Mouse (Mus musculus) kidney, adult 18-20 months (tissue): ENCODE data around the gene Chrm1.

Experiments
- DNase-seq: peaks from one replicate; pipeline ENCODE4 v3.0.0; 2021

Gene Chrm1

GRCm38 (mm10) chr19:8691871-8692539 lies 28.4 kb downstream of the Chrm1 start:
- no peak for DNase-seq

- no peak for DNase-seq
Observed at GRCm38 (mm10) chr19:8692740-8693139, 29.2 kb downstream of the Chrm1 start.

GRCm38 (mm10) chr19:8695330-8695729 lies 31.7 kb downstream of the Chrm1 start:
- DNase-seq = peak; percentile 75

DNA sequence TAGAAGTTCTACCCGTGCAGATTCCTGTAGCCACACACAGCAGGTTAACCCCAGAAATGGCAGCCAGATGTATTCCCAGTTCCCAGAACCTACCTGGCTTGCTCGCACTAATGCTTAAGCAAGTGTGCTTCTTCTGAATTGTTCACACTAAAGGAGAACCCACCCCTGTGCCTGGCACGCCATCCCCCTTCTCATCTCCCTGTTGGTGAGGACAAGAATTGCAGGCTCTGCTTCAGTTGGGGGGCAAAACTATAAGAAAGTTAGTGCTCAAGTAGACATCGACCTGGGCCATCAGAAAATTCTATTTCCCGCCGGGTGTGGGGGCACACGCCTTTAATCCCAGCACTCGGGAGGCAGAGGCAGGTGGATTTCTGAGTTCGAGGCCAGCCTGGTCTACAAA lies 36.1 kb downstream of the Chrm1 start:
- no peak for DNase-seq

- peak; percentile 51 for DNase-seq
Observed at GRCm38 (mm10) chr19:8702458-8702857, 38.9 kb downstream of the Chrm1 start.

DNA sequence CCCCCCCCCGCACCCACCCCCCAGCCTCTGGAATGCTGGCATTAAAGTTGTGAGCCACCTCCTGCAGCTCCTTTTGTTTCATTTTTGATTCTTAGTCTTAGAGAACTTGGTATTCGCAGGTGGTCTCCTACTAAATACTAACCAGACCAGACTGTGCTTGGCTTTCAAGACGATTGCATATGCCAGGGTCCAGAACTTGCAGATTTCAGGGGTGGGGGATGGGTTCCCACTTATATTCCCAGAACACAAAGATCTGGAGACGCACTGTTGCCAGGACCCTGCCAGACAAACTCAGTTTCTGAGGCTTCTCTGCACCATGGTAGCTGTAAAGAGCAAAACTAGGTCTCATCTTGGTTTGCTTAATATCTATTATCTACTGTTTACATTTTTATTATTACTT lies 40.0 kb downstream of the Chrm1 start:
- no peak for DNase-seq

DNA sequence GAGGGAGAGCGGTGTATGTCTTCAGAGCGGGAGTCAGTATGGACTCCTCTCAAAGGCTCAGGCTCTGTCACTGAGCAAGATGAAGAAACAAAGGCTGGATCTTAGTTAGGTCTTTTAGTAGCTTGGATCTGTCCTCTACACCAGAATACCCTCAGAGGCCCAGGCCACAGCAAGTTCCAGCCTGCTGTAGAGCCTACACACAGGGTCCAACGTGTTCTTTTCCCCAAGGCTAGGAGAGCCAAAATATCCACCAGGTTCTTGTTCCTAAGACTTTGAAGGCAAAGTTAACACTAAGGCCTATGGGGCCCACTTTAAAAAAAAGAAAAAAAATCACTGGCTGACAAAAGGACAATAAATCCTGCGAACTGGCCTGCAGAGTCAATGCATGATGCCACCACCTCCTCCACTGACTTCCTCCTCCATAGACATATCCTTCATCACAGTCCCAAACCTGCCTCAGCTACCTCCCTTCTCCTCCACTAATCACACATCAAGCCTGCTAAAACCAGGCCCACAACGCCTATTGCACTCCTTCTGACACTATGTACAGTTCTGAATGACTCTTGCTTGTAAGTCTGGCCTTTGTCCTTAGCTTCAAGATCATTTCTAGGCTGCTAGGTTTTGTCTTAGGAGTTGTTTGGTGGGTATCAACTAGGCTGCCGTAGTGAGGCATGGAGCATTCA lies 41.6 kb downstream of the Chrm1 start:
- DNase-seq = no peak

- no peak for DNase-seq
Observed at GRCm38 (mm10) chr19:8706132-8706667, 42.6 kb downstream of the Chrm1 start.

GRCm38 (mm10) chr19:8706930-8707329 lies 43.3 kb downstream of the Chrm1 start:
- DNase-seq = no peak

- DNase-seq = no peak
Observed at GRCm38 (mm10) chr19:8708954-8709353, 45.4 kb downstream of the Chrm1 start.

DNA sequence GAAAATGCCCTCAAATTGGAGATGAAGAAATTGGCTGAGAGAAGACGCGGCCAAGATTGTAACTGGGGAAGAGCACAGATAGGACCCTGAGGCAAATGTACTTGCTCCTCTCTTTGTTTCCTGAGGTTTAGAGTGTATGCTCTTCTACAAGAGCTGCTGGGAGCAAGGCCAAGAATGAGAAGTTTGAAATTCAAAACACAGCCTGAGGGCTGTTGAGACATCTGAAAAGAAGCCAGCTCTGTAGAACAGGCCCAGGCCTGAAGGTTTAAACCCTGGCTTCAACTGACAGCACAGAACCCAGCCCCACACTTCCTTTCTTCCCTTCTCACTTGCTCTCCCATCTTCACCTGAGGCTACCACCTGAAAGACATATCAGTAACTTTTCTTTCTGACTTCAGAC lies 46.5 kb downstream of the Chrm1 start:
- no peak for DNase-seq

- DNase-seq = no peak
Observed at GRCm38 (mm10) chr19:8711506-8711905, 47.9 kb downstream of the Chrm1 start.

DNA sequence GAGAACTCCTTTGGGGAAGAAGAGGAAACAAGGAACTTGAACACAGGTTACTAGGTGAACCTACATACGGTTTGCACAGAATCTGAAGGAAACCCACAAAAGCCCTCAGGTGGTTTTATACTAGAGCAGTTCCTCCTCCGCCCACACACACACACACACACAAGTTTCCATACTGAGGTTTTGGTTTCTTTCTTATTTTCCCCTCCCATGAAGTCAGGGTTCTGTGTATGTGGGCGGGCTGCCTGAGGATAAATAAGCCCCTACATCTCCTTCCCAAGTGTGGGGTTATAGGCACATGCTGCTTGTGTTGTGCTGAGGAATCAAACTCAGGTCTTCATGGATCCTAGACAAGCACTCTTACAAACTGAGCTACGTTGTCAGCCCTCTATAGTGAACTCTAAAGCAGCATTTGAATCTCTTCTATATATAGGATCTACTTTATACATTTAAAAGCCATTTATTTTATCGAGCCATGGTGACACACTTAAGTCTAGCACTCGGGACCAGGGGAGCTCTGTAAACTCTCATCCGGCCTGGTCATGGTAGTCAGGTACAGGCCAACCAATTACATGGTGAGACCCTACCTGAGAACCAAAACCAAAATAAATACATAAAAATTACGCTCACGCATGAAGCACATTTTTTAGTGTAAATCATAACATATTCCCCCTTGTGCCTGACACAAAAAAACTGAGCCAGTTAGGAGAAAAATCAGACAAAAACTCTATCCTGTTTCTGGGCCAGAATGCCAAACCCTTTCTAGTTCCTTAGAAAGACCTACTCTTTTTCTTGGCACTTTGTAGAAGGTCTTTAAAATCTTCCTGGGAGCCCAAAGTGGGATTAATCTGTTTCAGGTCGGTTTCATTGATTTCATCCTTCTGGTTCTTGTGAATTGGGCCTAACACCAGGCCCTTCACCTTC lies 48.6 kb downstream of the Chrm1 start:
- no peak for DNase-seq

DNA sequence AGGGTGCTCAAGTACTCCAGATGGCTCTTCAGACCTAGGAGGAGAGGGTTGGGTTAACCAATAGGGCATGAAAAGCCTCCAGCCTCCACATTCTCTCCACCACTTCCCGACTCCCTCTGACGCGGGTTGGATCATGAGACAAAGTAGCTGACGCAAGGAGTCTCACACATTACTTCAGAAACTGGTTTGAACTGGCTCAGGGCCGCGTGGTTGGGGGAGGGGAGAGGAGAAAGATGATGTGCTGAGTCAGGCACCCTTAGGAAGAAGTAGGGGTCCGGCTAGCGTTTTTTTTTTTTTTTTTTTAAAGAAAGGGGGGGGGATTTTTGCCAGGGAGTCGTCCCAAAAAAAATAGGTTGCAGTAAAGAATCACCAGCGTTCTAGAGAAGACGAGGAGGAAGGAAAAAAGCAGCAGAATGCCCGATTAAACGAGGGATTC lies 49.3 kb downstream of the Chrm1 start:
- peak; percentile 76 for DNase-seq

DNA sequence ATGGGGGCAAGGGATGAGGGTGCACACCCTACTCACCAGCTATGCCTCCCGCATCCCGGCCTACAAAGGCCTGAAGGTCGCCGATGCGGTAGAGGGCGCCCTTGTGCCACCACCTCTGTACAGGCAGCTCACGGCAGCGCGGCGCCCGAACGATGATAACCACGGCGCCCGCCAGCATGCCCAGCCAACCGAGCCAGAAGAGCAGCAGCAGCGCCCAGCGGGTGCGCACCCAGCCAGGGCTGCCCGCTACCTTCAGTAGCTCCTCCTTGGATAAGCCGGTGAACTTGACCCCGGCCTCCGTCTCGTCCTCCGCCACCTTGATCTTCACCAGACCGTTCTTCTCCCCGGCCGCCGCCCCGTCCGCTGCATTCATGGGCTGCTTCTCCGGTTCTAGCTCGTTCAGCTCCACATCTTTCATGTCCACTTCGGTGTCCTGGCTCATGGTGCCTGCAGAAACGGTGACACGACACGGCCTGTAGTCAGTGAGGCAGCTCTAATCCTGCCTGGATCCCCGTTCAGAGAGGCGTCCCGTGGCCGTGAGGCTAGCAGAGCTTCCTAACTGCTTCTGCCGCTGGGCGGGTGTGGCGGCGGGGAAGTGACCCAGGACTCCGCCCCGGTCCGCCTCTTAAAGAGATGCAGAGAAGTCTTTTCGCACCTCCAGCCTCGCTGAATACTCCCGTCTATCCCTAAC lies 49.9 kb downstream of the Chrm1 start:
- peak; percentile 96 for DNase-seq

DNA sequence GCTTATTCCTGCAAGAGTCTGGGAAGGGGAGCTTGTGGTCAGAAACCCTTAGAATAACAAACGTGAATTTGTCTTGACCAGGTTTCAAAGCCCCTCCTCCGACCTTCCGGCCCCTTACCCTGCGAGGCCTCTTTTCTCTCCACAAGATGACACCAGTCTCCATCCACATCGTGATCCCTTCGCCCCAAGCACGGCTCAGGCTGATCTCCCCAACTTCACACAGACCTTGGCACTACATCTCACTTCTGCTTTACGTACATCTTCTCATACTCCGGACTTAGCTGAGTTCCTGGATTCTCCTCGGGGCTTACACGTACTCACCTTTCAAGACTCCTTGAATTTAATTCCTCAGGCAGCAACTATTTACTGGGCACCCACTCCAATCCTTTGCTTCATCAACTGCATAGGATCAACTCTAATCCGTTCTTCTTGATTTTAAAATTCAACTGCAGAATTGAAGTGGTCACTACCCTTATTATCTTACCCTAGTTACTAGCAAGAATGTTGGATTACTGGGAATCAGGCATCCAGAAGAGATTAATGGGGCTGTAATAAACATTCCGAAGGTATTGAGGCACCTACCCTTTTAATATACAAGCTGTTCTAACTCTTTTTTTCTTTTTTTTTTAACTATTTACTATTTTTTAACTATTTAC lies 50.5 kb downstream of the Chrm1 start:
- no peak for DNase-seq

DNA sequence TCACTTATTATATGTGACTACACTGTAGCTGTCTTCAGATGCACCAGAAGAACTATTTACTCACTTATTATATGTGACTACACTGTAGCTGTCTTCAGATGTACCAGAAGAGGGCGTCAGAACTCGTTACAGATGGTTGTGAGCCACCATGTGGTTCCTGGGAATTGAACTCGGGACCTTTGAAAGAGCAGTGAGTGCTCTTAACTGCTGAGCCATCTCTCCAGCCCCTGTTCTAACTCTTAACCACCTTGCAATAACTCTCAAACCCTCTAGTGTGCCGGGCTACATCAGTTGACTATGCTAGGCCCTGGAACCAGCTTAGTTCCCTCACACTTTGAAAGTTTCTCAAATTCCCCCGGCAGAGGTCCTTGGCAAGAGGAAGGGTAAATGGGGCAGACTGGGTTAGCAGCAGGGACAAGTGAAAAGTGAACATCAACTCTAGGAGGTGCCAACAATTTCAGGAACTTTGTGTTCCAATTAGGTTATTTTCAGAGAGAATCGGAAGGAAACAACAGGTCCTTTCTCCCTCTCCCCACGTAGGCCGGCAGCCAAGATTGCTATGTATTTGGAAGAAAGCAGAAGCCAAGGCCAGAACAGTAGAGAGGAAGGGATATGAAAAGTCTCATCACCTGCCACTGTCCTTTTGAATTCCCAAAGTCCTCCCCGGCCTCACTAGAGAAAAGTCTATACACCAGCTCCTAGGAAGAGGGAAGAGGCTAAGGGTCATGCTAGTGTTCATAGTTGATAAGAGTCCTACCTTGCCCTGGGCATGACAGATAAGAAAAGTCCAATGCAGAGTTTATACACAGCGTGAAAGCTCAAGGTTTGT lies 51.3 kb downstream of the Chrm1 start:
- no peak for DNase-seq

DNA sequence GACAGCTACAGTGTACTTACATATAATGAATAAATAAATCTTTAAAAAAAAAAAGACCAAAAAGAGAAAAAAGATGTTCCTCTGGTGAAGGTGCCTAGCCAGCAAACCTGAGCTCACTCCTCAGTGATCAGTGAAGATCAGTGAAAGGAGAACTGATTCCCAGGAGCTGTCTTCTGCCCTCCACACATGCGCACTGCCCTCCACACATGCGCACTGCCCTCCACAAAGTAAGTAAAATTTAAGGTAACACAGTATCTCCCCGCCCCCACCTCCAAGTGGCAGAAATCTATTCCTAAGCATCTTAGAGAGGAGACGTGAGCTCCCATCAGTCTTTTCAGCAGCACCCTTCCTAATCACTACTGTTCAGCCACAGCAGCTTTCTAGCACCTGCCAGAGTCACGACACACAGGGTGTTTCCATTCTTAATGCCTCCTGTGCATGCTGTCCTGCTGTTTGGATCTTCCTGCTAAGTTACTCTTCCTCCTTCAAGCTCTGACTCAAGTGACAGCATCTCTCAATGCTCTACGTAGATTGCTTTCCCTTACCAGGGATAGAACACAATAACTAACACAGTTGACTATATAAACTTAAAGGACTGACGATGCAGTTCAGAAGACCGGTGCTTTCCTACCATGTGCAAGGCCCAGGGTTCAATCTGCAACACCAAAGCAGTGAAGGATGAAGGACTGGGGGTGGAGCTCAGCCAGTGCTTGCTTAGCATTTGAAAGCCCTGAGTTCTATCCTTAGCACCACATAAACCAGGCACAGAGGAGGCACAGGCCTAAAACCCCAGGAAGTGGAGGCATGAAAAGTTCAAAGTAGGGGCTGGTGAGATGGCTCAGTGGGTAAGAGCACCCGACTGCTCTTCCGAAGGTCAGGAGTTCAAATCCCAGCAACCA lies 52.5 kb downstream of the Chrm1 start:
- DNase-seq = no peak

DNA sequence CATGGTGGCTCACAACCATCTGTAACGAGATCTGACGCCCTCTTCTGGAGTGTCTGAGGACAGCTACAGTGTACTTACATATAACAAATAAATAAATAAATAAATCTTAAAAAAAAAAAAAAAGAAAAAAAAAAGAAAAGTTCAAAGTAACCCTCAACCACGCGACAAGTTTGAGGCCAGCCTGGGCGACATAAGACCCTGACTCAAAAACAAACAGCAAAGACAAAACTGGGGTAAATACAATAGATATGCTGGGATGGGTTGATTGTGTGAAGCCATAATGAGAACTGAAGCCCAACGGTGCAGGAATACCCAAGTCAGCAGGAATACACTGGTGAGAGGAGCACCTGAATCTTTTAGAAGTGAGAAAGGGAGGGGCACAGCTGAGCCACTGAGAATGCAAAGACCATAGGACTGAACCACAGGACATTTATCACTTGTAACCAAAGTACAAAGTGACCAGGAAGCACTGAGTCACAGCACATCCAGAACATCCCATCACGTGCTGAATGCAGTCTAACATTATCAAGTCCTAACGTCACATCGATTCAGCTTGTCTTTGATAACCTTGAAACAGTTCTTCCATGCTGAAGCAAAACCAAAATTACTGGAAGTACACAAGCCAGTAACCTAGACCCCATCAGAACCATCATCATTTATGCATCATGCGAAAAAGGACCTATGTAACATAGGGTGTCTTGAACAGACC lies 53.3 kb downstream of the Chrm1 start:
- no peak for DNase-seq
